Mouse (Mus musculus) C2C12 (cell line): ENCODE results near the gene Recql5.

Experiments used
- CTCF ChIP-seq: IDR thresholded peaks from one replicate; pipeline ENCODE4 v1.5.1; 2011; ENCODE audit not compliant: control insufficient read depth, insufficient read depth, insufficient read length
- FOSL1 ChIP-seq: IDR thresholded peaks from one replicate; pipeline ENCODE4 v1.8.0; 2011; ENCODE audit warnings: mild to moderate bottlenecking, low read length; ENCODE audit not compliant: poor library complexity, insufficient read depth, severe bottlenecking
- MAX ChIP-seq: IDR thresholded peaks from one replicate; pipeline ENCODE4 v1.6.1; 2011; ENCODE audit warnings: mild to moderate bottlenecking, control low read depth
- MYOD1 ChIP-seq: IDR thresholded peaks from one replicate; pipeline ENCODE4 v1.6.1; 2011; ENCODE audit warnings: low read depth; ENCODE audit not compliant: control insufficient read depth, insufficient read length
- MYOG ChIP-seq: IDR thresholded peaks from one replicate; pipeline ENCODE4 v1.6.1; 2011; ENCODE audit not compliant: control insufficient read depth, insufficient read length; ENCODE audit errors: extremely low read depth
- USF1 ChIP-seq: IDR thresholded peaks from one replicate; pipeline ENCODE4 v1.6.1; 2011; ENCODE audit warnings: low read depth, mild to moderate bottlenecking, control low read depth, moderate library complexity

GRCm38 (mm10) chr11:115843141-115843890 lies 90.0 kb downstream of the Recql5 start:
- TF ChIP-seq MAX (no peak), CTCF (no peak), USF1 (no peak), FOSL1 (no peak), MYOD1 (no peak), MYOG (no peak)
